Mouse (Mus musculus) monocyte, adult 59 days (primary cell): ENCODE measurements around the gene Ugdh. TPM values are rescaled to one million over a fixed set of nuclear protein-coding genes. Genes with fewer than 3 reads are reported as not detected.

Source experiments
- total RNA-seq, 2 experiments: library from RNA; stranded (reverse); gene quantifications; one replicate each; pipeline ENCODE4 v1.2.4; 2023

The Ugdh gene
- 10 to 100 TPM; 34.5 to 39.4 TPM for total RNA-seq

DNA sequence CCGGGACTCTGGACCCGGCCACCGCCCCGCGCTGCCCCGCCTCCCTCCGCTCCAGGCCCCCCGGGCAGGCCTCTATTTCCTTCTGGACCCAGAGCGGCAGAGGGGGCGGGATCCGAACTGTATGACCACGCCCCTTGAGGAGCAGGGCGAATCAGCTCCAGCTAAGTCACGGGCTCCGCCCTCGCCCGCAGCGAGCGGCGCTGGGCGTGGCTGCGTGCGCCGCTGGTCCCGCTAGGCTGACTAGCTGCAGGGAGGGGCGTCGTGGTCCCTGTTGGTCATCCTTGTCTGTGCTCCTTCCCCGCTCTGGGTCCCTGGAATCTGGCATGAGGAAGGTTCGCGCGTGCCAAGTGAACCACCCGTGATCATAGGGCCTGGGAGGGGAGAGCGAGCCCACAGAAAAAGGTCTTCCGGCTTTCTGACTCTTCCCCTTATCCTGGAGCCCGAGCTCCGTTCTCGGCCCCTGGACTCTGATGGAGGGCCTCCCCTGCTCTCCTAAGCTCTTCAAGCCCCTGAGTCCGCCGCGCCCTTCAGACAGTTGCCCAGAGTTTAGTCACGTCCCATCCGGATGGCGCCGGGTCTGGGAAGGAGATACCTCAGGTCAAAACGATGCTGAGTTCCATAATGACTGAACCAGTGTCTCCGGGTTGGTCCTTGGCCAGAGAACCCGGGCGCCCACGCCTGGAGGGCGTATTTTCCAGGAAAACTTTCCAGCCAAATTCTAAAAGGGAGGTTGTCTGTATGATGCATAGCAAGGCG is at the start of gene Ugdh:
Gene Ugdh (minus strand): TSS at position 144 of the 756 bp plus-strand sequence.

DNA sequence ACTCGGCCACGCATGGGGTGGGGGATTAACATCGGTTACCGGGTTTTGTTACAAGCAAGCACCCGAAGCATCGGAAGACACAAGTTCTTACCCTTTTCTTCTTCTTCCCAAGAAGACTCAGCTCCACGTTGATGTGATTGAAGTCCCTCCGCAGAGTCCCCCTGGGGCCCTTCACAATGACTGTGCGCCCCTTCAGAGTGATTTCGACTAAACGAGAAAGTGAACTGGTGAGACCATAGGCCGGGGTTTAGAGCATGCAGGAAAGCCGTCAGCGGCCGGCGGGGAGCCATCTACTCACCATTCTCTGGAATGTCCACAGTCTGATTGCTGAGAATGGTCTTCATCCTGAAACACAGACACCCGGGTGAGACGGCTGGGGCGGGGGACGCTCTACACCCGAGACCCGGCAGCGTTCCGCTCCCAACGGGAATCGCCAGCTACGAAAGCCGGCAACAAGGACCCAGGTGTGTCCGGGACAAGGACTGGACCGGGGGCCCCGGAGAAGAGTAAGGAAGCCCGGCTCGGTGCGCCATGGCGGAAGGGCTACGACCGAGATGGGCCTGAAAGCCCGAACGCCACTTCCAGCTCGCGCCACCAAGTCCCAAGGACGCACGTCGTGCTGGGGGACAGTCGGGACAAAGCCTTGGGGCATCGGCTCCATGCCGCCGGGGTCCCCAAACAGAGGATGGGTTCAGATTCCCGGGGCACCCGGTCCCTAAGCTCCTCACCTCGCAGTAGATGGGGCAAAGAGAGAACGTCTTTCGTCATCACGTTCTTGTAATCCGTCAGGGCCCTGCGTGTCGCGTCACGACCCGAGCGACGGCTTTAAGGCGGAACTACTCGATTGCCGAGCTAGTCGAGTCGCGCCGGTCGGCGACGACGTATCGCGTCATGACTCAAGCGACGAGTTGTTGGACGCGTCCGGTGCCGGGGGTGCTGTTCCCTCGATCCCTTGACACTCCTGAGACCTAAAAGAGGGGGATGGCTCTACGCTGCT is 44.8 kb downstream of the Ugdh start, which contains the start of the genes Rpl9 and Lias:
Gene Rpl9 (minus strand): TSS at position 797 of the 997 bp plus-strand sequence.
Gene Lias (plus strand): TSS at position 850 of the 997 bp plus-strand sequence.

Other genes starting within 250 kb of the Ugdh start
- gene Wdr19, start 236.3 kb downstream of the Ugdh start, total RNA-seq = 1 to 10 TPM in 1 of 2 experiments, under 1 TPM in 1; 0.82 to 1.7 TPM
- gene Rfc1, start 100.3 kb downstream of the Ugdh start, total RNA-seq = 10 to 100 TPM; 40.9 to 48.6 TPM
- not detected for gene Klb, start 87.6 kb downstream of the Ugdh start, total RNA-seq
- gene Rpl9, start 44.5 kb downstream of the Ugdh start, total RNA-seq = 1,000 to 10,000 TPM; 1,271 to 1,330 TPM
- 10 to 100 TPM; 24.4 to 25.3 TPM for gene Lias, start 44.5 kb downstream of the Ugdh start, total RNA-seq
- gene Gm43552, start 56.9 kb upstream of the Ugdh start, total RNA-seq = not detected
- 100 to 1,000 TPM; 102 to 104 TPM for gene Smim14, start 101.2 kb upstream of the Ugdh start, total RNA-seq
- gene Ube2k, start 101.3 kb upstream of the Ugdh start, total RNA-seq = 10 to 100 TPM; 59.4 to 82.3 TPM